Mouse (Mus musculus) kidney, adult 9 months (tissue): Measurements from ENCODE around the gene Hist3h2ba.

ENCODE experiments used
- DNase-seq: peaks from one replicate; pipeline ENCODE4 v3.0.0; 2022

Hist3h2ba gene

GRCm38 (mm10) chr11:58948542-58949479, at the start of gene Hist3h2ba:
Hist3h2ba (plus strand) TSS chr11:58948920.
- peak; percentile 83 for DNase-seq

GRCm38 (mm10) chr11:58901080-58901479, 47.6 kb upstream of the Hist3h2ba start:
- DNase-seq, result no peak

GRCm38 (mm10) chr11:58903511-58904409, 45.0 kb upstream of the Hist3h2ba start, which contains the start of gene Zfp39:
Zfp39 (minus strand) TSS chr11:58904225.
- peak; percentile 97 for DNase-seq

GRCm38 (mm10) chr11:58904410-58904718, 44.4 kb upstream of the Hist3h2ba start:
- no peak for DNase-seq

GRCm38 (mm10) chr11:58904838-58905237, 43.9 kb upstream of the Hist3h2ba start:
- DNase-seq, result peak; percentile 35

GRCm38 (mm10) chr11:58913776-58914175, 34.9 kb upstream of the Hist3h2ba start:
- no peak for DNase-seq

- peak; percentile 34 for DNase-seq
These were observed 34.2 kb upstream of the Hist3h2ba start for GRCm38 (mm10) chr11:58914461-58915028.

- DNase-seq, result peak; percentile 48
These were observed 31.6 kb upstream of the Hist3h2ba start for GRCm38 (mm10) chr11:58916879-58917744.

- DNase-seq, result no peak
These were observed 30.9 kb upstream of the Hist3h2ba start, which contains the start of gene Btnl10 for GRCm38 (mm10) chr11:58917745-58918366. Btnl10 (plus strand) TSS chr11:58917908.

- DNase-seq, result no peak
These were observed 30.0 kb upstream of the Hist3h2ba start for GRCm38 (mm10) chr11:58918759-58919158.

GRCm38 (mm10) chr11:58922420-58922819, 26.3 kb upstream of the Hist3h2ba start:
- DNase-seq, result no peak

- peak; percentile 81 for DNase-seq
These were observed 22.1 kb upstream of the Hist3h2ba start for GRCm38 (mm10) chr11:58926651-58927050.

GRCm38 (mm10) chr11:58927053-58927452, 21.7 kb upstream of the Hist3h2ba start:
- DNase-seq, result no peak

GRCm38 (mm10) chr11:58927790-58928651, 20.7 kb upstream of the Hist3h2ba start:
- DNase-seq, result peak; percentile 71

- DNase-seq, result no peak
These were observed 19.7 kb upstream of the Hist3h2ba start for GRCm38 (mm10) chr11:58929055-58929454.

- DNase-seq, result peak; percentile 67
These were observed 19.1 kb upstream of the Hist3h2ba start for GRCm38 (mm10) chr11:58929641-58930040.

GRCm38 (mm10) chr11:58930254-58930653, 18.5 kb upstream of the Hist3h2ba start:
- DNase-seq, result no peak

GRCm38 (mm10) chr11:58931576-58931975, 17.1 kb upstream of the Hist3h2ba start:
- no peak for DNase-seq

- no peak for DNase-seq
These were observed 10.8 kb upstream of the Hist3h2ba start for GRCm38 (mm10) chr11:58937909-58938308.

- peak; percentile 95 for DNase-seq
These were observed 10.2 kb upstream of the Hist3h2ba start, which contains the start of gene Rnf187 for GRCm38 (mm10) chr11:58938322-58939087. Rnf187 (minus strand) TSS chr11:58938916.
